Mouse (Mus musculus) inflammation-experienced regulatory T-cells, adult 6 months (primary cell): ENCODE data around the gene Hsf4. TPM values are rescaled to one million over a fixed set of nuclear protein-coding genes. Genes with fewer than 3 reads are reported as not detected.

Experiments used
- ATAC-seq: one replicate; pipeline ENCODE4 v1.8.0; 2017
- polyA plus RNA-seq, 3 experiments: library from polyadenylated mRNA; unstranded; fragments of 100-300 nt; shearing (Covaris generic); gene quantifications; one replicate each; pipeline ENCODE4 v1.2.1; 2017

Gene Hsf4
- polyA plus RNA-seq, 3 experiments from 2014 or later = 0.34 TPM; not detected in 2

- ATAC-seq = peak; percentile 38
These were observed 9.8 kb upstream of the Hsf4 start for GRCm38 (mm10) chr8:105259721-105260320.

DNA sequence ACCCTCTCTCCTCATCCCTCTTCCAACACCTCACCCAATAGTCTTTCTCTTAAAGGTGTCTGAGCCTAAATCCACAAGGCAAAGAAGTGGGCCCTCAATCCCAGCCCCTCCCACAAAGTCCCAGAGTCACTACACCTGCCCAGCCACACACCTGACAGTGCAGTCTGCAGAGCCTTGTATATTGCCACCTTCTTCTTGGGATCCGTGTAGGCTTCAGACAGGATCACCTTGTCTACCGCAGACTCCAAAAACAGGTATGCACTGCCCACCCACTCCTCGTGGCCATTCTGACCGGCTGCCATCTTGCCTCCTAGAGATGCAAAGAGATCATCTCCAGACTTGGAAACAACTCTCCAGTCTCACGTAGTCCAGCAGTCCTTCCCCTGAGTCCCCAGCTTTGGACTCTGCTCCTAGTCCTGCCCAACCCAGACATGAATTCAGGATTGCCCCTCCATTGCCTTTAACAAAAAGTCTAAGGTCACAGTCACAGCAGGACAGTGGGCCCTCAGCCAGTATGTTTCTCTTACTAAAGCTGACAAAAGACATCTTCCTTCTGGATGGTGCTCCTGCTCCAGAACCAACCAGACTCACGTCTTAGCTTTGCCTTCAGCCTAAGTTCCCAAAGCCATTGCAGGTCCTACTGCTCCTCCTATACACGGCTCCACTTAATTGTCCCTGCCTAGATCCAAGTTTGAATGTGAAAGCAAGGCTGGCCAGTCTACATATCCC is 9.1 kb upstream of the Hsf4 start:
- no peak for ATAC-seq

DNA sequence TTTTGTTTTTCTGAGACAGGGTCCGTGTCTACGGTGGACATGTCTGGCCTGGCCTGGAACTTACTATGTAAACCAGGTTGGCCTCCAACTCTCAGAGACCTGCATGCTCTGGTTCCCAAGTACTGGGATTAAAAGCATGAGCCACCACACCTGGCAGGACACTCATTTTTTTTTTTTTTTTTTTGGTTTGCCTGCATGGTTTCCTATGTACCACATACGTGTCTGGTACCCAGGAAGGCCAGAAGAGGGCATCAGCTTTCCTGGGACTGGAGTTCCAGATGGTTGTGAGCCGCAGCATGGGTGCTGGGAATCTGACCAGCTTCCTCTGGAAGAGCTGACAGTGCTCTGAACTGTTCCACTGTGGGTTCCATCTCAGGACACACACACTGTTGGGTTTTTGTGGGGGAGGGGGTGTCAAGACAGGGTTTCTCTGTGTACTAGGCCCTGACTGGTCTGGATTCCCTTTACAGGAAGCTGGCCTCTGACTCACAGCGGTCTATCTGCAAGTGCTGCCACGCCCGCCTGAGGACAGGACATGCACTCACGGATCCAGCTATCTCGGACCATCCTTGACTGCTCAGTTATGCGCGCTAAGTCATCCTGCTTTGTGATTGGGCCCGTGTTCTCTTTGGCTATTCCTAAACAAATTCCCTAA is 8.1 kb upstream of the Hsf4 start:
- ATAC-seq = no peak

DNA sequence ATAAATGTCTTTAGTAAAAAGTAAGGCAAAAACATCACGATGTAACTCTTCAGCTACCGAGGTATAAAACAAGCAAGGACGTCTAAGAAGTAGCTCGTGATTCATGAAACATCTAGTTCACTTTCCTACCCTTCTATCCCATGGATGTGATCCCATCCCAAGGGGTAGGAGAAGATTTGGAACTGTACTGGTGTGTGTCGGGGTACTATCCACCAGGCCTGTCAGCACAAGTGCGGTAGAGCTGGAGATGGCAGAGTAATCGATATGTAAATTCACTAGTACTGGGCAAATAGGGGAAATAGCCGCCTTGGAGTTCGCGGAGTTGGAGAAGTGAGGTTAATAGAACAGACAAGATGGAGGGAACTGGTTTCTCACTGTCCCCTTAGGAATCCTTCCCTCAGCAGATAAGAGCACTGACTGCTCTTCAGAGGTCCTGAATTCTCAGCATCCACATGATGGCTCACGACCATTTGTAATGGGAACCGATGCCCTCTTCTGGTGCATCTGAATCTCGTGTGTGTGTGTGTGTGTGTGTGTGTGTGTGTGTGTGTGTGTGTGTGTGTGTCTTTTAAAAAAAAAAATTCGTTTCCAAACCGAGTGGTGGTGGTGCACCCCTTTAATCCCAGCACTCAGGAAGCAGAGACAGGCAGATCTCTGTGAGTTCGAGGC is 6.2 kb upstream of the Hsf4 start:
- ATAC-seq = no peak

- ATAC-seq = peak; percentile 66
These were observed 5.3 kb upstream of the Hsf4 start, which contains the start of the genes Tradd and Fbxl8 for GRCm38 (mm10) chr8:105264024-105264982. Gene Tradd, minus strand, starts transcription at chr8:105264609. Gene Fbxl8, plus strand, starts transcription at chr8:105264648.

DNA sequence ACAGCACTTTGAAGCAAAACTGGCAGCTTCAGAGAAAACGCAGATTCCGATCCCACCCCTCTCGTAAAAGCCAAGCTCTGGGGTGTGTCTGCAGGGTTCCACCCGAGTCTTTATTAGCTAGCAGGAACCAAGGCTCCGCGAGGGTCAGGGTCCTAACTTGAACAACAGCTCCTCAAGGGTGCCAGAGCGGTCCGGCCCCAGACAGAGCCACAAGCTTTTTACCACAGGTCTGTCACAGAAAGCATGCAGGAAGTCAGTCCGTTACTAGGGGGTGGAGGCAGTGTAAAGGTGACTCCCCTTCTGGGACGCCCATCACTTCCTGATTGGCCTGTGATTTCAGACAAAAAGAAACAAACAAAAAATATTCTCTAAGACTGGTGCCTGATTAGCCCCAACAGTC is 4.5 kb upstream of the Hsf4 start:
- peak; percentile 78 for ATAC-seq

DNA sequence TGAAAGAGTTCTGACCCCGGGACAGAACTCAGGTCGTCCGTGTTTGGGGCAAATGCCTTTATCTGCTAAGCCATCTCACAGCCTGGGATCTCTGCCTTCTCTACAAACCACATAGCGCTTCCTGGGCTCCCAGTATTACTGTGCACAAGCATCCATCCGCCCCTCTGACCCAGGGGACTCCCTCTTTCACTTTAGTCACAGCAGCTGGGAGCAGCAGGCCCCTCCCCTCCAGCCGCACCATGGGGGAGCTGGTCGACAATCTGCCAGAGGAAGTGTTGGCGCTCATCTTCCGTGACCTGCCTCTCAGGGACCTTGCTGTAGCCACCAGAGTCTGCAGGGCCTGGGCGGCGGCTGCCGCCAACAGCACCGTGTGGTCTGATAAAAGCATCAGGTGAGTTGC is 2.8 kb upstream of the Hsf4 start:
- peak; percentile 45 for ATAC-seq

- no peak for ATAC-seq
These were observed 1.1 kb upstream of the Hsf4 start for GRCm38 (mm10) chr8:105268342-105269074.

GRCm38 (mm10) chr8:105269075-105269458 is 534 bp upstream of the Hsf4 start:
- ATAC-seq = no peak

DNA sequence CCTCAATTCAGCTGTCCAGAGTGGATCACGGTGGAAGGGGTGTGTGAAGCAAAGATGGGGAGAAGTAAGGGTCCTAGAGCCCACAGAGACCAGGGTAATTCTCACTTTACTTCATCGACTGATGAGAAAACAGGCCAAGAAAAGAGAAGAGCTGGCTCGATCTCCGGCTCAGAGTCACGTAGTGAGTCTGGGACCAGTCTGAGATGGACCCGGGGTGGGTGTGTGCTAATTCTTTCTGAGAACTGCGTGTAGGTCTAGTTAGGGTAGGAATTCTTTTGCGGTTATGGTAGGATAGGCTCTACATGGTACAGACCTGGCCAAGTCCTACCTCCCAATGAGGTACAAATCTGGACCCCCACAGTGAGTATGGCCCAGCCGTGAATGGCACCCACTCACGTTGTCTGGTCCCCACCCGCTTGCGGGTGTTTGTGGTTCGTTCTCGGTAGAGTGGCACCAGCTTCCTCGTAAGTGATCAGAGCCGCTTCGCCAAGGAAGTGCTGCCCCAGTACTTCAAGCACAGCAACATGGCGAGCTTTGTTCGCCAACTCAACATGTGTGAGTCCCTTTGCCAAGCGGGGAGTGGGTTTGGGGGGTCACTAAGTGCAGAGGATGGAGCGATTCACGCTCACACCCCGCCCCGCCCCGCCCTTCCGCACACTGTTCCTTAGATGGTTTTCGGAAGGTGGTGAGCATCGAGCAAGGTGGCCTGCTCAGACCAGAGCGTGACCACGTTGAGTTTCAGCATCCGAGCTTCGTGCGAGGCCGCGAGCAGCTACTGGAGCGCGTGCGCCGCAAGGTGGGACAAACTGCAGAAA is 707 bp downstream of the Hsf4 start:
- ATAC-seq = no peak

- no peak for ATAC-seq
These were observed 1.2 kb downstream of the Hsf4 start for GRCm38 (mm10) chr8:105270916-105271186.

GRCm38 (mm10) chr8:105275387-105275786 is 5.8 kb downstream of the Hsf4 start:
- ATAC-seq = no peak

DNA sequence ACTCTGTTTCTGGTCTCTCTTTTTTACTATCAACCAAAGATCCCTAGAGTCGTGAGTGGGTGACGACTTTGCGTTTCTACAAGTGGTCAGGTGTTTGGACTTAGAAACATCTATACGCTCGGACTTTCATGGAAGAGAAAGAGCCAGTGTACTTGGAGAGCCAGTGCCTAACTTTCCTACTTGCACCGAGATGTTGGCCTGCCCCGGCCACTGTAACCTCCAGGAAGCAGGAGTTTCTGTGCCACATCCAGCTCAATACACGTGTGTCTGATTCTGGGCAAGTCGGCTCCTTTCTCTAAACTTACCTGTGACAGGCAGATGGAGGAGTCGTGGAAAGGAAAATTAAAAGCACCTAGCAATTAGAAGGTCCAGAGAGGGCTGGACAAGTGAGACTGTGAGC is 6.2 kb downstream of the Hsf4 start, which contains the start of gene Nol3:
TSS of gene Nol3 (plus strand) at position 301 of the 400 bp plus-strand sequence.
- no peak for ATAC-seq

DNA sequence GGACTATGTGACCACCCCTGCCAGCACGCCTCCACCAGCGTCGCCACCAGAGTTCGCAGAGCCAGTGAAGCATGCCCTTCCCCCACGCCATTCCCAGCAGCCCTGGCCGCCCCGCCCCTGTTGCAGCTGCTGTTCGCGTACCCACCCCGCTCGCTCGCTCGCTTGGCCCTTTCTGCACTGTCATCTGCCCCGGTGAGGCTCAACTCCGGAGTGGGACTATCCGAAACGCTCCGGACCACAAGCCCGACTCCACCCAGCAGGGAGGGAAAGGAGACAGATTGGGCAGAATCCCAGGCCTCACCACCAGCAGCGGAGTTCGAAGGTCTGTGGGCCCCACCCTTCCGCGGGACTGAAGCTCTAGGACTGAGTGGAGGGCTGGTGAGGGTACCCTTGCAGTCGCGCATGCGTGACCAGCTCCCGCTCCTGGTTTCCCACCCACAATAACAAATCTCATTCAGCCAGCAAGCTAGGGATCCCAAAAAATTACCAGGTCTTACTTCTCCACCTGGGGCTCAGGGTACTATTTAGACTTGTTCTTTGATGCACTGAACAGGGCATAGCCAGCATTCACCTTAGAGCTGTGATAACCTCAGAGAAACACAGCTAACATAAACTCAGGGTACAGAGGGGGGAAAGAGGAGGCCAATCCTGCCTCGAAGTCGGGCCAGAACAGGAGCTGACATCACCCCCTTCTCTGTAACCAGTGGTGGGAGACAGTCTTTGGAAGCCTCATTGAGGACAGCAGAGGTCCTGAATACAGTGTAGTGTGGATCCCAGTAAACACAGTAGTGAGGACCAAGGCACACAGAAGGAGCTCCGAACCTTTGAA is 6.9 kb downstream of the Hsf4 start:
- ATAC-seq = no peak

DNA sequence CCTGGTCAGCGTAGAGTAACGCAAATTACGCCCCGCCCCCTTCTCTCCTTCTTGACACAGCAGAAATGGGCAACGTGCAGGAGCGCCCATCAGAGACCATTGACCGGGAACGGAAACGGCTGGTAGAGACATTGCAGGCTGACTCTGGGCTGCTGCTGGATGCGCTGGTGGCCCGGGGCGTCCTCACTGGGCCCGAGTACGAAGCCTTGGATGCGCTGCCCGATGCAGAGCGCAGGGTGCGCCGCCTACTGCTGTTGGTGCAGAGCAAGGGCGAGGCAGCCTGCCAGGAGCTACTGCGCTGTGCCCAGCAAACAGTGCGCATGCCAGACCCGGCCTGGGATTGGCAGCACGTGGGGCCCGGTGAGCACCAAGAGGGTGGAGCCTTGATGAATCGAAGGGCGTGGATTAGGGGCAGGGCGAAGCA is 9.3 kb downstream of the Hsf4 start:
- peak; percentile 61 for ATAC-seq

DNA sequence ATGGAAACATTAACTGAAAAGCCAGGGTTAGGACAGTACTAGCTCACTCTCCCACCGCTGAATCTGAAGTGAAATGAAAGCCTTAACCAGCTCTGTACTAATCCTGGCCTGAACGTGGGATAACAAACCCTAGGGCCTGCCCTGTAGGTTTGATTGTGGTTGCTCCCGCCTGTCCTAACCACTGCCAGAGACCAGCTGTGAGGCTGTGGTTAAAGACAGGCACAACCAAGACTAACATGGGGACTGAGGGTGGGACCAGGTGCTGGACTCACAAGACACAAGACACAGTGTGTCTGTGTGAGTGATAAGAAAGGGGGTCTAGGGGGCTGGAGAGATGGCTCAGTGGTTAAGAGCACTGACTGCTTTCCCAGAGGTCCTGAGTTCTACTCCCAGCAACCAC is 11.0 kb downstream of the Hsf4 start:
- no peak for ATAC-seq

DNA sequence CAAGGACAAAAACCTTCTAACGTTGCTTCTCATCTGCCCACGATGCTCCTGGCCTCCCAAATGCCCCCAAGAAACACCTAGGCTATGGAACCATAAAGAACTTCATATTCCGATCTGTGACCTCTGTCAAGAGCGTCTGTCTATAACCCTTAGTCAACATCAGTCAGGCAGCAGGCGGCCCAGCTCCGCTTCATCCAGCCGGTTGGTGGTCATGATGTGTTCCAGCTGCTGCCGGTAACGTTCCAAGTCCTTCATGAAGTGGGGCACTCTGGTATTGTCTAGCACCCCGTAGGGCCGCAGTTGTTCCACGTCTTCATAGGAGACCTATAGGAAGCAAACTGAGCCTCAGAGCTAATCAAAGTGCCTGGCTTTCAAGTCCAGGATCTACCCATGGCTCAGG is 12.2 kb downstream of the Hsf4 start:
- no peak for ATAC-seq

GRCm38 (mm10) chr8:105282239-105282638 is 12.6 kb downstream of the Hsf4 start:
- ATAC-seq = no peak

- peak; percentile 63 for ATAC-seq
These were observed 13.5 kb downstream of the Hsf4 start for GRCm38 (mm10) chr8:105283074-105283473.

DNA sequence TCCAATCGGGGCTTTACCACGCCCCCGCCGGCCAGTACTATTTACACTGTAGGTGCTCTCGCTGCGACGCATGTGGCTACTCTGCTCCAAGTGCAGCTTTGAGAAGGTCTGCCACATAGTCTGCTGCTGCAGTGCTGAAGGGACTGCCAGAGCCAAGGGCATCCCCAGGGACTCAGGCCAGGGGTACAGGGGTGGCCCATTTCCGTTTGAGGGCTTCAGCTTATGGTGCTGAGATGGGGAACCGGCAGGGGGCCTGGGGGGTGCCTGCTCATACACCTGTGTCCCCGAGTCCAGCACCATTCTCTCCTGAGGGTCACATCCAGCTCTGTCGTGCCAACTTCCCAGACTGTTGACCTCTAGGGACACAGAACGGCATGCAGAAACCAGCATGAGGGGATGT is 15.9 kb downstream of the Hsf4 start:
- ATAC-seq = no peak
